Mouse (Mus musculus): ENCODE measurements around the gene Abcc10.

- TF ChIP-seq CTCF (IDR thresholded peaks at IDR 0.05; ENCODE audit: low read depth) = no peak
- TF ChIP-seq EP300 (IDR thresholded peaks at IDR 0.05; ENCODE audit: low read depth) = no peak
These were observed 56.1 kb downstream of the Abcc10 start for GRCm38 (mm10) chr17:46272058-46272457.

All from liver, embryonic 14.5 days (tissue).